Mouse (Mus musculus): Measurements from ENCODE around the gene Maml1. TPM values are rescaled to one million over a fixed set of nuclear protein-coding genes. Genes with fewer than 3 reads are reported as not detected.

The Maml1 gene
- polyA plus RNA-seq (2015; fragmentation: Illumina TruSeq; extraction: RNeasy Lipid Tissue Mini Kit (QIAGEN cat#74804); ENCODE audit: insufficient read depth, low read depth, low replicate concordance) = 3.2 TPM

DNA sequence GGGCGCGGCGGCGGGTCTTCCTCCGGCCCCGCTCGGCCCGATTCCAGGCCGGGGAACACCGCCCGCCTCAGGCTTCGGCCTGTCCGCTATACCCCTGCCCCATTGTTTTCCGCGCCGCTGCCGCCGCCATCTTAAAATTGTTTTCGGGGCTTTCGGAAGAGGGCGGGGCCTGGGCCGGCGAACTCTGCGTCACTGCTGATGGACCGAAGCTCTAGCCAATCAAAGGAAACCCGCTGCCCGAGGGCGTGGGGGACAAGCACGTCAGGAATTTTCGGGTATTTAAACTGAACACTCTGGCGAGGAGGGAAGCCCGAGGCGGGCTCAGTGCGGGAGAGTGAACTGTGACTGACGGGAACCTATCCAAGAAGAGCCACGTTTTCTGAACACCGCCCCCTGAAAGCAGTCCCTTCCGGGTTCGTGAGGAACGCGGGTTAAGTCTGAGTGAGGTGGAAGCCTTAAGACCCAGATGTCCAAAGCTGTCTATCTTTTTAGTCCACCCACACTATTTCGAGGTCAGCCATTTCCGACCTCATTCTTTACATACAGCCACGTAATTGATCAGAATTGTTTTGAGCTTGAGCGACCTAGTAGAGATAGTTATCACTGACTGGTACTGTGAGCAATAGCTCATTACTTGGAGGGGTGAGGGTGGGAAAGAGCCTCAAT, at the start of gene Maml1:
Gene Maml1 (minus strand): TSS at position 122 of the 666 bp plus-strand sequence.

GRCm38 (mm10) chr11:50325496-50326301, 33.6 kb upstream of the Maml1 start, which contains the start of gene Canx:
Gene Canx, minus strand, starts transcription at chr11:50325673.

DNA sequence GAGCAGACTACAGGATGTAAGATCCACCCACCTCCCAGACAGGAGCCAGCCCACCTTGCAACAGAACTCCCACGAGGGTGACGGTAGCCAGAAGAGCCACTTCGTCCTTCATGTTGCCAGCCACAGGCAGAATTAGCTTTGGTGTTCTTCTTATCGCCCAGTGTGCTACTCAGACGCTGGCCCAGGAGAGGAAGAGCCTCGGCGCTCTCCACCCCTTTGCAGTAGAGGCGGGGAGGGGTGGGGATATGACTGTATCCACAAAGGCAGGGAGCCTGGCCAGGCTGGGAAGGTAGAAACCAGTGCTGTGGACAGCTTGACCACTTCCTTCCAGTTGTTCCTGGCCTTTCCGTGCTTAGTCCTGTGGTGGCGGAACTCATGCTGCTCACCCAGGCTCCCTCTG, 53.8 kb downstream of the Maml1 start, which contains the start of gene Ltc4s:
Gene Ltc4s (minus strand): TSS at position 293 of the 400 bp plus-strand sequence.

DNA sequence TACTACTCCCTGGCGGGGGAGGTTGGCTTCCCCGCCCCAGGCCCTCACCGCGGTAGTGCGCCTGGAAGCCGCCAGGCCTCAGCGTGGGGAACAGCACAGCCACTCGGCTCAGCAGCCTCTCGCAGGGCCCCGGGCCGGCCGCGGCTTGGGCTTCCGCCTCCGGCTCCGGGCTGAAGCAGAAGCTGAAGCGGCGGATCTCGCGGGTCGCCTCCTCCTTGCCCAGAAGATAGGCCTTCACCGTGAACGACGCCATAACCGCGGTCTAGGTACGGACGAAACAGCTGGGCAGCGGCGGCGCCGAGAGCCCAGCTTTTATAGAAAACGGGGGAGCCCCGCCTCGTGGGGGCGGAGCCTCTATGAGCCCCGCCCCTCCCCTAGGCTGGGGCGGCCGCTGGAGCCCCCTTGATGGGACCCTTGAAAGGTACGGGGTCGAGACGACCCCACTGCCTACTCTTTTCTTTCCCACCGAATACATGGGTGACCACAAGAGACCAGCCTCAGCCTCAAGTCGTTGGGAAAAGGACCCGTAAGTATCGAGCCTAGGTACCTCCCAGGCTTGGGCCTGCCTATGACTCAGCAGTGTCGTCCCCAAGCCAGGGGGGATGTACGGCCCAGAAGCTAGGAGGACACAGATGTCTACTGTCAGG, 81.5 kb downstream of the Maml1 start, which contains the start of the genes Sqstm1 and Mgat4b:
Gene Sqstm1 (minus strand): TSS at position 323 of the 647 bp plus-strand sequence.
Gene Mgat4b (plus strand): TSS at position 386 of the 647 bp plus-strand sequence.

Other genes starting within 250 kb of the Maml1 start
- 12.1 TPM for gene Tbc1d9b, start 160.9 kb downstream of the Maml1 start, polyA plus RNA-seq (2015; fragmentation: Illumina TruSeq; extraction: RNeasy Lipid Tissue Mini Kit (QIAGEN cat#74804); ENCODE audit: insufficient read depth, low read depth, low replicate concordance)
- gene Mrnip, start 117.9 kb downstream of the Maml1 start, polyA plus RNA-seq (2015; fragmentation: Illumina TruSeq; extraction: RNeasy Lipid Tissue Mini Kit (QIAGEN cat#74804); ENCODE audit: insufficient read depth, low read depth, low replicate concordance) = 0.76 TPM
- 103 TPM for gene Sqstm1, start 81.5 kb downstream of the Maml1 start, polyA plus RNA-seq (2015; fragmentation: Illumina TruSeq; extraction: RNeasy Lipid Tissue Mini Kit (QIAGEN cat#74804); ENCODE audit: insufficient read depth, low read depth, low replicate concordance)
- 25.8 TPM for gene Mgat4b, start 81.4 kb downstream of the Maml1 start, polyA plus RNA-seq (2015; fragmentation: Illumina TruSeq; extraction: RNeasy Lipid Tissue Mini Kit (QIAGEN cat#74804); ENCODE audit: insufficient read depth, low read depth, low replicate concordance)
- gene Ltc4s, start 53.7 kb downstream of the Maml1 start, polyA plus RNA-seq (2015; fragmentation: Illumina TruSeq; extraction: RNeasy Lipid Tissue Mini Kit (QIAGEN cat#74804); ENCODE audit: insufficient read depth, low read depth, low replicate concordance) = 6.6 TPM
- gene Canx, start 33.4 kb upstream of the Maml1 start, polyA plus RNA-seq (2015; fragmentation: Illumina TruSeq; extraction: RNeasy Lipid Tissue Mini Kit (QIAGEN cat#74804); ENCODE audit: insufficient read depth, low read depth, low replicate concordance) = 46.8 TPM
- gene Cby3, start 62.2 kb upstream of the Maml1 start, polyA plus RNA-seq (2015; fragmentation: Illumina TruSeq; extraction: RNeasy Lipid Tissue Mini Kit (QIAGEN cat#74804); ENCODE audit: insufficient read depth, low read depth, low replicate concordance) = not detected
- 153 TPM for gene Hnrnph1, start 84.7 kb upstream of the Maml1 start, polyA plus RNA-seq (2015; fragmentation: Illumina TruSeq; extraction: RNeasy Lipid Tissue Mini Kit (QIAGEN cat#74804); ENCODE audit: insufficient read depth, low read depth, low replicate concordance)
- gene Rufy1, start 138.8 kb upstream of the Maml1 start, polyA plus RNA-seq (2015; fragmentation: Illumina TruSeq; extraction: RNeasy Lipid Tissue Mini Kit (QIAGEN cat#74804); ENCODE audit: insufficient read depth, low read depth, low replicate concordance) = 12.5 TPM

All from pancreas, adult 10 weeks (tissue).